In the genomic region with DNA sequence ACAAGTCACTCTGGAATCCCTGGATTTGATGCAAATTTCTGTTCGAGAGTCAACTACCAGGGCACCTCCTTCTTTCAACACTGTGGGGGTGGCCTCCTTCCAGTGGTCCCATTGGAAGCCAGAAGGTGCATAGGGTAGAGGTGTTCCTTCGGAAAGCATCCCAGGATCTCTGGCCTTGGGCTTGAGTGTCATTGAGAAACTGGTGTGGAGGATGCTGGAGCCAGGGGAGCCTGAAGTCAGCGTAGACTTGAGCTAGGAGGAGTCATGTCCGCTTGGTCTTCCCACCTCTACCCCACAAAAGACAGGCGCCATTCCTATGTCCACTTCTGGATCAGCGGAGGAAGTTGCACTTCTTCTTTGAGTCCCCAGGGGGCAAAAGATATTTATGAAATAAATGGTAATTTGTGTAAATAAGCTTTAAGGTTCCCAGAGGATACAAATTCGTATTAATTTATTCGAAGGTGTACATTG, we compare ENCODE assay signal across 10 mouse cellular contexts. TPM values are rescaled to one million over a fixed set of nuclear protein-coding genes. Genes with fewer than 3 reads are reported as not detected.
DNase-seq lines count a peak whose midpoint lies in the region; ATAC-seq lines count a peak whose summit lies in the region.
"Had no signal": no experiment of that assay in that cellular context is flagged by ENCODE, and none has a peak within 500 bp of the region (broad histone marks: within the 10 kb centered on the region; RNA-seq: fewer than 3 reads in every experiment).

No protein-coding gene starts in this region.

- H3K27me3 ChIP-seq in hindbrain, embryonic 10.5 days (ENCODE audit: insufficient read depth, poor library complexity, severe bottlenecking), result peaks cover 98% of the 10 kb centered on the region
- peaks cover 65% of the 10 kb centered on the region for H3K27me3 ChIP-seq in hindbrain, embryonic 16.5 days (replicated peaks; ENCODE audit: control insufficient read depth, insufficient read depth, low read length)
- peaks cover 83% of the 10 kb centered on the region for H3K27me3 ChIP-seq in hindbrain, embryonic 15.5 days
- peaks cover 89% of the 10 kb centered on the region for H3K27me3 ChIP-seq in midbrain, embryonic 15.5 days (replicated peaks)
- H3K27me3 ChIP-seq: Patski had no signal

- no peak for ATAC-seq in hindbrain, embryonic 16.5 days
- ATAC-seq in hindbrain, embryonic 15.5 days (ENCODE audit: low FRiP score, low read depth), result no peak
- no peak for ATAC-seq in midbrain, embryonic 15.5 days (replicated peaks)
- no peak for ATAC-seq in megakaryocyte-erythroid progenitor cell, adult 5-6 weeks (replicated peaks; ENCODE audit: low FRiP score, low TSS enrichment, poor library complexity, severe bottlenecking)
- no peak for ATAC-seq in inflammation-experienced regulatory T-cells, adult 6 months
- ATAC-seq: Patski had no signal

- peak; percentile 47 for DNase-seq in hindbrain, embryonic 10.5 days (ENCODE audit: low spot score)
- peak; percentile 56 for DNase-seq in embryo, embryonic 10 days (ENCODE audit: low spot score)
- DNase-seq in thymus, postnatal 10 days (ENCODE audit: low spot score in 2 of 2), result no peak

- 7% methylated on average over 8 of the region's 8 CpGs for WGBS in hindbrain, embryonic 10.5 days
- 10% methylated on average over 8 of the region's 8 CpGs for WGBS in hindbrain, embryonic 16.5 days
- WGBS in hindbrain, embryonic 15.5 days, result 6% methylated on average over 8 of the region's 8 CpGs
- WGBS in midbrain, embryonic 15.5 days, result 11% methylated on average over 8 of the region's 8 CpGs

- H3K27ac ChIP-seq in hindbrain, embryonic 10.5 days, result peak overlapping the region; percentile 80
- H3K27ac ChIP-seq in hindbrain, embryonic 16.5 days (ENCODE audit: low read depth, low read length), result no peak overlapping the region
- no peak overlapping the region for H3K27ac ChIP-seq in hindbrain, embryonic 15.5 days (replicated peaks)
- H3K27ac ChIP-seq in midbrain, embryonic 15.5 days, result no peak overlapping the region

- peak overlapping the region; percentile 60 for H3K4me3 ChIP-seq in hindbrain, embryonic 10.5 days
- no peak overlapping the region for H3K4me3 ChIP-seq in hindbrain, embryonic 16.5 days (ENCODE audit: low read length)
- H3K4me3 ChIP-seq in hindbrain, embryonic 15.5 days, result no peak overlapping the region; the same call in 1 of the 2 replicates
- peak overlapping the region; percentile 33; the same call in 1 of the 2 replicates for H3K4me3 ChIP-seq in midbrain, embryonic 15.5 days

- H3K4me2 ChIP-seq in hindbrain, embryonic 16.5 days (ENCODE audit: low read length), result no peak overlapping the region
- peak overlapping the region; percentile 58; the same call in 1 of the 2 replicates for H3K4me2 ChIP-seq in hindbrain, embryonic 15.5 days
- H3K4me2 ChIP-seq in midbrain, embryonic 15.5 days, result no peak overlapping the region

- peaks cover 13% of the 10 kb centered on the region; the same call in 1 of the 2 replicates for H3K36me3 ChIP-seq in hindbrain, embryonic 10.5 days
- no peaks in the 10 kb centered on the region for H3K36me3 ChIP-seq in hindbrain, embryonic 16.5 days (ENCODE audit: control insufficient read depth, insufficient read depth, low read length)
- H3K36me3 ChIP-seq in hindbrain, embryonic 15.5 days, result no peaks in the 10 kb centered on the region
- H3K36me3 ChIP-seq in midbrain, embryonic 15.5 days (replicated peaks), result no peaks in the 10 kb centered on the region

- H3K9me3 ChIP-seq in hindbrain, embryonic 10.5 days, result no peaks in the 10 kb centered on the region
- H3K9me3 ChIP-seq in hindbrain, embryonic 16.5 days (ENCODE audit: control insufficient read depth, low read length), result no peaks in the 10 kb centered on the region
- H3K9me3 ChIP-seq in hindbrain, embryonic 15.5 days, result no peaks in the 10 kb centered on the region
- no peaks in the 10 kb centered on the region for H3K9me3 ChIP-seq in midbrain, embryonic 15.5 days

- H3K9ac ChIP-seq in hindbrain, embryonic 16.5 days (ENCODE audit: low read depth, low read length), result no peak overlapping the region
- H3K9ac ChIP-seq in hindbrain, embryonic 15.5 days, result no peak overlapping the region
- H3K9ac ChIP-seq in midbrain, embryonic 15.5 days, result no peak overlapping the region

- peaks cover 65% of the 10 kb centered on the region for H3K4me1 ChIP-seq in hindbrain, embryonic 10.5 days (replicated peaks)
- peaks cover 17% of the 10 kb centered on the region for H3K4me1 ChIP-seq in hindbrain, embryonic 16.5 days (ENCODE audit: control insufficient read depth, insufficient read depth, low read depth, low read length)
- peaks cover 46% of the 10 kb centered on the region for H3K4me1 ChIP-seq in hindbrain, embryonic 15.5 days (replicated peaks)
- H3K4me1 ChIP-seq in midbrain, embryonic 15.5 days, result peaks cover 34% of the 10 kb centered on the region

RNA-seq across cellular contexts. Expression of a gene that starts 8.9 kb away (rescaled TPM):
- polyA plus RNA-seq in hindbrain, embryonic 10.5 days (2016; fragmentation: Nextera tagmentation; extraction: Ambion mirVana), result not detected in 2 replicates
- not detected in 2 replicates for polyA plus RNA-seq in hindbrain, embryonic 16.5 days (2015; fragmentation: Nextera tagmentation; extraction: Ambion mirVana)
- not detected in 2 replicates for polyA plus RNA-seq in hindbrain, embryonic 15.5 days (2015; fragmentation: Nextera tagmentation; extraction: Ambion mirVana)
- polyA plus RNA-seq in midbrain, embryonic 15.5 days (2015; fragmentation: Nextera tagmentation; extraction: Ambion mirVana), result not detected in 2 replicates
- total RNA-seq in megakaryocyte-erythroid progenitor cell, adult 5-6 weeks (2014; fragmentation: Nextera tagmentation), result not detected in 2 replicates
- total RNA-seq in megakaryocyte-erythroid progenitor cell, adult 5-6 weeks (2017), result not detected in 2 replicates
- not detected for polyA plus RNA-seq in inflammation-experienced regulatory T-cells, adult 6 months (2017; shearing (Covaris generic))
- polyA plus RNA-seq: gonadal fat pad, adult 2 months; Patski had no signal

RNA-seq across cellular contexts. Expression of a gene that starts 8.9 kb away (rescaled TPM):
- polyA plus RNA-seq in hindbrain, embryonic 10.5 days (2016; fragmentation: Nextera tagmentation; extraction: Ambion mirVana), result 1.5 and 3.1 TPM in 2 replicates
- polyA plus RNA-seq in hindbrain, embryonic 16.5 days (2015; fragmentation: Nextera tagmentation; extraction: Ambion mirVana), result 0.64 and 1.0 TPM in 2 replicates
- polyA plus RNA-seq in hindbrain, embryonic 15.5 days (2015; fragmentation: Nextera tagmentation; extraction: Ambion mirVana), result 1.5 and 1.9 TPM in 2 replicates
- polyA plus RNA-seq in midbrain, embryonic 15.5 days (2015; fragmentation: Nextera tagmentation; extraction: Ambion mirVana), result 1.0 TPM in 2 replicates
- total RNA-seq in megakaryocyte-erythroid progenitor cell, adult 5-6 weeks (2014; fragmentation: Nextera tagmentation), result not detected in 2 replicates
- total RNA-seq in megakaryocyte-erythroid progenitor cell, adult 5-6 weeks (2017), result 0.19 TPM in 1 of 2 replicates, not detected in the other
- not detected for polyA plus RNA-seq in inflammation-experienced regulatory T-cells, adult 6 months (2017; shearing (Covaris generic))

RNA-seq across cellular contexts. Expression of a gene that starts 45.0 kb away (rescaled TPM):
- polyA plus RNA-seq in hindbrain, embryonic 10.5 days (2016; fragmentation: Nextera tagmentation; extraction: Ambion mirVana), result 0.09 and 0.22 TPM in 2 replicates
- polyA plus RNA-seq in hindbrain, embryonic 16.5 days (2015; fragmentation: Nextera tagmentation; extraction: Ambion mirVana), result 0.40 TPM in 2 replicates
- polyA plus RNA-seq in hindbrain, embryonic 15.5 days (2015; fragmentation: Nextera tagmentation; extraction: Ambion mirVana), result 0.21 and 0.31 TPM in 2 replicates
- polyA plus RNA-seq in midbrain, embryonic 15.5 days (2015; fragmentation: Nextera tagmentation; extraction: Ambion mirVana), result 0.34 and 0.46 TPM in 2 replicates
- not detected in 2 replicates for total RNA-seq in megakaryocyte-erythroid progenitor cell, adult 5-6 weeks (2014; fragmentation: Nextera tagmentation)
- total RNA-seq in megakaryocyte-erythroid progenitor cell, adult 5-6 weeks (2017), result 0.57 TPM in 1 of 2 replicates, not detected in the other
- not detected for polyA plus RNA-seq in inflammation-experienced regulatory T-cells, adult 6 months (2017; shearing (Covaris generic))
- polyA plus RNA-seq: Patski had no signal

Comparison
In these comparisons a context has a peak if more than half of its experiments do, and no peak if none do; other contexts are left out.
1. H3K4me3 ChIP-seq: peak in hindbrain, embryonic 10.5 days (single experiment) and midbrain, embryonic 15.5 days (single experiment); none in hindbrain, embryonic 16.5 days (single experiment) and hindbrain, embryonic 15.5 days (single experiment).
2. DNase-seq: peak in hindbrain, embryonic 10.5 days (single experiment) and embryo, embryonic 10 days (single experiment); none in thymus, postnatal 10 days (0 of 2).